Mouse (Mus musculus) spleen, postnatal 4 days (tissue): ENCODE results near the gene Zswim3.
A peak's percentile ranks its signal among the peaks of the same experiment; 100 is the strongest.

ENCODE experiments used
- DNase-seq, 2 experiments: peaks; one replicate each; pipeline ENCODE4 v3.0.0; 2022; ENCODE audit warnings: low spot score in 2 of 2

Gene Zswim3

GRCm38 (mm10) chr2:164805332-164805718 lies 427 bp downstream of the Zswim3 start:
- no peak for DNase-seq

- DNase-seq = no peak
Measured at GRCm38 (mm10) chr2:164806614-164807013, 1.7 kb downstream of the Zswim3 start.

- DNase-seq = no peak
Measured at GRCm38 (mm10) chr2:164813557-164813956, 8.7 kb downstream of the Zswim3 start.

- no peak for DNase-seq
Measured at GRCm38 (mm10) chr2:164815348-164815747, 10.4 kb downstream of the Zswim3 start.

- no peak for DNase-seq
Measured at GRCm38 (mm10) chr2:164815821-164816220, 10.9 kb downstream of the Zswim3 start.

- no peak for DNase-seq
Measured at GRCm38 (mm10) chr2:164817206-164817605, 12.3 kb downstream of the Zswim3 start.

- no peak for DNase-seq
Measured at GRCm38 (mm10) chr2:164817703-164818102, 12.8 kb downstream of the Zswim3 start.

GRCm38 (mm10) chr2:164821060-164821459 lies 16.2 kb downstream of the Zswim3 start:
- DNase-seq = no peak

- DNase-seq = peak; percentile 100
Measured at GRCm38 (mm10) chr2:164822636-164823165, 17.8 kb downstream of the Zswim3 start, which contains the start of gene Zswim1. TSS of gene Zswim1 (plus strand) at chr2:164822686.

- DNase-seq = no peak
Measured at GRCm38 (mm10) chr2:164823181-164823585, 18.3 kb downstream of the Zswim3 start.

- no peak for DNase-seq
Measured at GRCm38 (mm10) chr2:164823969-164824368, 19.1 kb downstream of the Zswim3 start.

GRCm38 (mm10) chr2:164825521-164825920 lies 20.6 kb downstream of the Zswim3 start:
- DNase-seq = no peak

- no peak for DNase-seq
Measured at GRCm38 (mm10) chr2:164827146-164827850, 22.4 kb downstream of the Zswim3 start.

GRCm38 (mm10) chr2:164828437-164828836 lies 23.5 kb downstream of the Zswim3 start, which contains the start of gene Spata25:
TSS of gene Spata25 (minus strand) at chr2:164828537.
- no peak for DNase-seq

- DNase-seq = no peak
Measured at GRCm38 (mm10) chr2:164829090-164829489, 24.2 kb downstream of the Zswim3 start.

GRCm38 (mm10) chr2:164831029-164831428 lies 26.1 kb downstream of the Zswim3 start:
- DNase-seq = no peak

GRCm38 (mm10) chr2:164832032-164832747 lies 27.3 kb downstream of the Zswim3 start:
- no peak for DNase-seq

- DNase-seq = peak; percentile 79 to 89
Measured at GRCm38 (mm10) chr2:164832748-164833301, 27.9 kb downstream of the Zswim3 start, which contains the start of gene Ctsa. TSS of gene Ctsa (plus strand) at chr2:164832873.

- peak; percentile 78 to 87 for DNase-seq
Measured at GRCm38 (mm10) chr2:164833314-164833959, 28.5 kb downstream of the Zswim3 start, which contains the start of gene Neurl2. TSS of gene Neurl2 (minus strand) at chr2:164833456.

GRCm38 (mm10) chr2:164834531-164834930 lies 29.6 kb downstream of the Zswim3 start:
- DNase-seq = no peak

- DNase-seq = no peak
Measured at GRCm38 (mm10) chr2:164835164-164835563, 30.3 kb downstream of the Zswim3 start.

GRCm38 (mm10) chr2:164845782-164846181 lies 40.9 kb downstream of the Zswim3 start:
- DNase-seq = no peak
